Mouse (Mus musculus) forebrain, embryonic 13.5 days (tissue): ENCODE results near the gene Ttc30b. TPM values are rescaled to one million over a fixed set of nuclear protein-coding genes. Genes with fewer than 3 reads are reported as not detected.

Experiments used
- ATAC-seq: fragments of 200-750 bp; cut with Nextera tagmentation; 2 replicates; pipeline ENCODE4 v1.8.0; 2017
- H3K27ac ChIP-seq: fragments of 300-500 bp; sonication (generic); 2 replicates; pipeline ENCODE4 v1.5.1; 2015; ENCODE audit warnings: inconsistent platforms, mild to moderate bottlenecking, moderate library complexity
- H3K27me3 ChIP-seq: fragments of 300-500 bp; sonication (generic); 2 replicates; pipeline ENCODE4 v1.6.1; 2015; ENCODE audit warnings: mild to moderate bottlenecking, inconsistent platforms
- H3K36me3 ChIP-seq: fragments of 300-500 bp; sonication (generic); 2 replicates; pipeline ENCODE4 v1.6.1; 2015; ENCODE audit warnings: mild to moderate bottlenecking, inconsistent platforms; ENCODE audit not compliant: poor library complexity, severe bottlenecking
- H3K4me1 ChIP-seq: fragments of 300-500 bp; sonication (generic); 2 replicates; pipeline ENCODE4 v1.6.1; 2015; ENCODE audit warnings: inconsistent platforms
- H3K4me2 ChIP-seq: fragments of 300-500 bp; sonication (generic); 2 replicates; pipeline ENCODE4 v1.6.1; 2015; ENCODE audit warnings: inconsistent platforms, mild to moderate bottlenecking, moderate library complexity
- H3K4me3 ChIP-seq: fragments of 300-500 bp; sonication (generic); 2 replicates; pipeline ENCODE4 v1.5.1; 2015; ENCODE audit warnings: mild to moderate bottlenecking, inconsistent platforms
- H3K9ac ChIP-seq: fragments of 300-500 bp; sonication (generic); 2 replicates; pipeline ENCODE4 v1.6.1; 2015; ENCODE audit warnings: mild to moderate bottlenecking, inconsistent platforms
- H3K9me3 ChIP-seq: fragments of 300-500 bp; sonication (generic); replicated peaks from 2 replicates; pipeline ENCODE4 v1.6.1; 2016; ENCODE audit warnings: inconsistent platforms
- WGBS: fragments of 180-500 bp; shearing (Covaris S2); methylation state at CpG from one replicate; pipeline ENCODE4 v1.1.7; 2015; 5-methylcytosine and 5-hydroxymethylcytosine counted together
- polyA plus RNA-seq: library from polyadenylated mRNA; unstranded; fragments of >200 nt; fragmentation: Nextera tagmentation; extraction: Ambion mirVana; gene quantifications from 2 replicates; pipeline ENCODE4 v1.2.1, GENCODE M21; 2015

Ttc30b gene
- polyA plus RNA-seq, 1 experiment from 2014 or later, result 11.3 TPM

- no peaks in the 10 kb centered on the region for H3K9me3 ChIP-seq
- H3K36me3 ChIP-seq, result peaks cover 9% of the 10 kb centered on the region
- 49% methylated on average over 4 of the region's 4 CpGs for WGBS
- no peaks in the 10 kb centered on the region for H3K4me1 ChIP-seq
- H3K4me3 ChIP-seq, result no peak overlapping the region
- no peak for ATAC-seq
- H3K27me3 ChIP-seq, result no peaks in the 10 kb centered on the region
- no peak overlapping the region for H3K9ac ChIP-seq
- H3K4me2 ChIP-seq, result no peak overlapping the region
- no peak overlapping the region for H3K27ac ChIP-seq
Observed at GRCm38 (mm10) chr2:75891981-75892380, 46.4 kb downstream of the Ttc30b start.

Other genes with a start within 250 kb of the Ttc30b start
- 15.6 and 15.9 TPM in 2 replicates for gene Nfe2l2, start 233.9 kb downstream of the Ttc30b start, polyA plus RNA-seq
- gene Agps, start 106.4 kb downstream of the Ttc30b start, polyA plus RNA-seq, result 25.6 and 26.0 TPM in 2 replicates
- gene Ttc30a2, start 39.6 kb upstream of the Ttc30b start, polyA plus RNA-seq, result 0.45 and 0.56 TPM in 2 replicates
- 8.1 and 8.4 TPM in 2 replicates for gene Ttc30a1, start 43.4 kb upstream of the Ttc30b start, polyA plus RNA-seq